Mouse (Mus musculus): ENCODE results near the gene Slc9b1. TPM values are rescaled to one million over a fixed set of nuclear protein-coding genes. Genes with fewer than 3 reads are reported as not detected.

Gene Slc9b1
- polyA plus RNA-seq, 1 experiment from 2014 or later, result not detected

DNA sequence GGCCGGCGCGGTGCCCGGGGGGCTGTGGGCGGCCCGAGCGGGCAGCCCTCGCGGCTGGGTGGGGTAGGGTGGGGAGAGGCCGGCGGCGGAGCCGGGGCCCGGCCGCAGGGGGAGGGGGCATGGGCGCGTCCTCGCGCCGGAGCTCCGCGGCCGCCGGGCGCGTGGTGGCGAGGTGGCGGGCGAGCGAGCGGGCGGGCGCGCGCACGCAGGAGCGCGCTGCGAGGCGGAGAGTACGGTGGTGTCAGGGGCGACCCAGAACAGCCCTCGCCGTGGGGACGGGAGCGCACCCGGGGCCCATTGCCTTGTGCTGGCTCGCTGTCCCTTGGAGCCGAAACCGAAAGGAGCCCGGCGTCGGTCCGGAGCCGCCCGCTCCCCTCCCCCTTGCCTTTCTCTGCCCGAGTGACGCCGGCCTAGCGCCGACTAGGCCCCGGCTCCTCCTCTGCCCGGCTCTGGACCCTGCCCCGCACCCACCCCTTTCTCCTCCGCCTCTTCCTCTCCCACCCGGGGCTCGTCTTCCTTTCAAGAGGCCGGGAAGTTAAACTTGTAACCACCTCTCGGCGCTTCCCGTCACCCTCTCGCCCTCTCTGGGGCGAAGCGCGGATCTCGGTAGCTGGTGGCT is 91.2 kb downstream of the Slc9b1 start:
- Histone ChIP-seq H3K36me3 (peaks cover 6% of the 10 kb centered on the region; the same call in 1 of the 2 replicates), H3K9me3 (replicated peaks) (no peaks in the 10 kb centered on the region), H3K27ac (peak overlapping the region; percentile 100), H3K9ac (peak overlapping the region; percentile 98), H3K4me2 (peak overlapping the region; percentile 65), H3K4me3 (peak overlapping the region; percentile 95), H3K4me1 (replicated peaks) (peaks cover 21% of the 10 kb centered on the region), H3K27me3 (no peaks in the 10 kb centered on the region)
- ATAC-seq (replicated peaks; ENCODE audit: insufficient number of reproducible peaks, insufficient read depth, low FRiP score, low read depth), result peak; percentile 71
- WGBS, result under 1% methylated on average over 60 of the region's 76 CpGs

GRCm38 (mm10) chr3:135439651-135440050 is 91.8 kb downstream of the Slc9b1 start:
- peaks cover 25% of the 10 kb centered on the region for H3K4me1 ChIP-seq (replicated peaks)
- H3K27ac ChIP-seq, result peak overlapping the region; percentile 100
- H3K9me3 ChIP-seq (replicated peaks), result no peaks in the 10 kb centered on the region
- peaks cover 6% of the 10 kb centered on the region; the same call in 1 of the 2 replicates for H3K36me3 ChIP-seq
- H3K4me3 ChIP-seq, result peak overlapping the region; percentile 95
- H3K4me2 ChIP-seq, result peak overlapping the region; percentile 65
- ATAC-seq (replicated peaks; ENCODE audit: insufficient number of reproducible peaks, insufficient read depth, low FRiP score, low read depth), result no peak
- no peaks in the 10 kb centered on the region for H3K27me3 ChIP-seq
- WGBS, result 2% methylated on average over 15 of the region's 15 CpGs
- peak overlapping the region; percentile 98 for H3K9ac ChIP-seq

GRCm38 (mm10) chr3:135440221-135440620 is 92.4 kb downstream of the Slc9b1 start:
- H3K4me3 ChIP-seq, result peak overlapping the region; percentile 95
- H3K9me3 ChIP-seq (replicated peaks), result no peaks in the 10 kb centered on the region
- WGBS, result 8% methylated on average over 7 of the region's 7 CpGs
- H3K27ac ChIP-seq, result peak overlapping the region; percentile 100
- H3K9ac ChIP-seq, result peak overlapping the region; percentile 98
- H3K4me1 ChIP-seq (replicated peaks), result peaks cover 29% of the 10 kb centered on the region
- peak overlapping the region; percentile 65 for H3K4me2 ChIP-seq
- peaks cover 6% of the 10 kb centered on the region; the same call in 1 of the 2 replicates for H3K36me3 ChIP-seq
- no peaks in the 10 kb centered on the region for H3K27me3 ChIP-seq
- no peak for ATAC-seq (replicated peaks; ENCODE audit: insufficient number of reproducible peaks, insufficient read depth, low FRiP score, low read depth)

GRCm38 (mm10) chr3:135440621-135441020 is 92.8 kb downstream of the Slc9b1 start:
- no peaks in the 10 kb centered on the region for H3K9me3 ChIP-seq (replicated peaks)
- H3K9ac ChIP-seq, result peak overlapping the region; percentile 98
- no peak for ATAC-seq (replicated peaks; ENCODE audit: insufficient number of reproducible peaks, insufficient read depth, low FRiP score, low read depth)
- H3K4me1 ChIP-seq (replicated peaks), result peaks cover 29% of the 10 kb centered on the region
- peaks cover 6% of the 10 kb centered on the region; the same call in 1 of the 2 replicates for H3K36me3 ChIP-seq
- H3K27ac ChIP-seq, result peak overlapping the region; percentile 100
- peak overlapping the region; percentile 65 for H3K4me2 ChIP-seq
- peak overlapping the region; percentile 95 for H3K4me3 ChIP-seq
- H3K27me3 ChIP-seq, result no peaks in the 10 kb centered on the region
- 20% methylated on average over 10 of the region's 10 CpGs for WGBS

DNA sequence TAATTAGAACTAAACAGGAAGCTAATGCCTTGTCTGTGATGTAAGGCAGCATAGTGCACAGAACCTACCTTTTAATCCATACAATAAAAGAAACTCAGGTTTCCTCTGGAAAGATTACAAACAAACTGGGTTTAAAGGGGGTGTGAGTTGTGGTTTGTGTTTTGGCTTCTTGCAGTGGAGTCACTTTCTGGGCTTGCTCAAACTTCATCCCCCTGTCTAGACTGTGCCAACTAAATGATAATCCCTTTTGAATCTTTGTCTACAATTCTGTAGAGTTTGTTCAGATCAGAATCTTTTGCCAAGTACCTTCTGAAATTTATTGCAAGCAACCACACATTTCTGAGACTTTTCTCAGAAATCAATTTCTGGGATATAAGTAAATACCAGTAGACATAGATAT is 97.1 kb downstream of the Slc9b1 start:
- Histone ChIP-seq H3K9me3 (replicated peaks) (no peaks in the 10 kb centered on the region), H3K4me3 (no peak overlapping the region), H3K4me2 (no peak overlapping the region), H3K27me3 (no peaks in the 10 kb centered on the region), H3K27ac (no peak overlapping the region), H3K4me1 (replicated peaks) (peaks cover 22% of the 10 kb centered on the region), H3K36me3 (peaks cover 14% of the 10 kb centered on the region), H3K9ac (no peak overlapping the region)
- ATAC-seq (replicated peaks; ENCODE audit: insufficient number of reproducible peaks, insufficient read depth, low FRiP score, low read depth), result no peak

Other genes with a start within 250 kb of the Slc9b1 start
- 14.7 and 15.2 TPM in 2 replicates for gene Cenpe, start 135.5 kb upstream of the Slc9b1 start, polyA plus RNA-seq (2015; fragmentation: Nextera tagmentation; extraction: Ambion mirVana)
- gene Bdh2, start 66.8 kb upstream of the Slc9b1 start, polyA plus RNA-seq (2015; fragmentation: Nextera tagmentation; extraction: Ambion mirVana), result 2.1 and 2.4 TPM in 2 replicates
- gene Slc9b2, start 40.3 kb upstream of the Slc9b1 start, polyA plus RNA-seq (2015; fragmentation: Nextera tagmentation; extraction: Ambion mirVana), result 0.24 and 0.80 TPM in 2 replicates
- gene Cisd2, start 75.9 kb downstream of the Slc9b1 start, polyA plus RNA-seq (2015; fragmentation: Nextera tagmentation; extraction: Ambion mirVana), result 44.6 and 47.9 TPM in 2 replicates
- gene Ube2d3, start 90.1 kb downstream of the Slc9b1 start, polyA plus RNA-seq (2015; fragmentation: Nextera tagmentation; extraction: Ambion mirVana), result 396 and 398 TPM in 2 replicates
- 33.3 and 35.2 TPM in 2 replicates for gene Manba, start 137.6 kb downstream of the Slc9b1 start, polyA plus RNA-seq (2015; fragmentation: Nextera tagmentation; extraction: Ambion mirVana)